Mouse (Mus musculus): ENCODE results near the gene Mindy4. TPM values are rescaled to one million over a fixed set of nuclear protein-coding genes. Genes with fewer than 3 reads are reported as not detected.

Gene Mindy4
- total RNA-seq, 1 experiment: 3.0 TPM

GRCm38 (mm10) chr6:55323908-55324634 lies 120.9 kb downstream of the Mindy4 start:
- no peaks in the 10 kb centered on the region for H3K36me3 ChIP-seq (ENCODE audit: control insufficient read depth, insufficient read depth, low read length, poor library complexity, severe bottlenecking)
- TF ChIP-seq ZC3H11A (IDR thresholded peaks at IDR 0.05; ENCODE audit: borderline replicate concordance, low read depth, low read length): no peak
- TF ChIP-seq HCFC1 (IDR thresholded peaks at IDR 0.05; ENCODE audit: borderline replicate concordance, insufficient read depth, low read length): no peak
- no peak for TF ChIP-seq CHD2 (IDR thresholded peaks at IDR 0.05; ENCODE audit: low read depth, low read length)
- H3K9me3 ChIP-seq (ENCODE audit: control insufficient read depth, insufficient read depth, low read depth, low read length): no peaks in the 10 kb centered on the region
- H3K4me3 ChIP-seq (ENCODE audit: insufficient read depth in 1 of 2, low read depth in 1 of 2, low read length in 2 of 2, poor library complexity in 1 of 2, severe bottlenecking in 1 of 2): no peak overlapping the region
- no peak overlapping the region for H3K9ac ChIP-seq (ENCODE audit: insufficient read depth, low read depth, low read length, poor library complexity, severe bottlenecking)
- H3K4me1 ChIP-seq (ENCODE audit: control insufficient read depth in 2 of 2, insufficient read depth in 2 of 2, low read length in 2 of 2, poor library complexity in 1 of 2): no peaks in the 10 kb centered on the region
- in situ Hi-C loops (cut with MboI; ENCODE audit: low sequenced_read_pairs in 2 of 2, unreplicated experiment in 2 of 2): no loop called here
- H3K27ac ChIP-seq (ENCODE audit: insufficient read depth, low read depth, low read length, poor library complexity, severe bottlenecking): no peak overlapping the region
- DNase-seq (ENCODE audit: low read depth, low spot score): no peak

DNA sequence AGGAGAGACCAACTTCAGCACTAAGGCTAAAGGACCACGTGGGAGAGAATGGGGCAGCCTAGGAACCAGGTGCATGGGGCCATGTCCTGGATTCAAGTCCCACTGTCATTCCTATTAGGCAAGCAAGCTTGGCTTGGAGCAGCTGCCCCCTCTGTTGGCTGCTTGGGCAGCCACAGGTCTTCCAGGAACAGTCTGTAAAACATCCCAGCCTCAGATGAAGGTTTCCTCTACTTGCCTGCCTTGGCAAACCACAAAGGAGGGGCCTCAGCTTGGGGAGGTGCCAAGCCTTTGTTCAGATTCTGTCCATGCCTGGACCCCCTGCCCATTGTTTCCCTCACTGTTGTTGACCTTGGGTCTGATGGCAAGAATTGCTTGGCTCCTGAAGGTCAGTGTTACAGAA lies 121.6 kb downstream of the Mindy4 start:
- Histone ChIP-seq H3K27ac (ENCODE audit: insufficient read depth, low read depth, low read length, poor library complexity, severe bottlenecking) (no peak overlapping the region), H3K4me1 (ENCODE audit: control insufficient read depth in 2 of 2, insufficient read depth in 2 of 2, low read length in 2 of 2, poor library complexity in 1 of 2) (no peaks in the 10 kb centered on the region), H3K9ac (ENCODE audit: insufficient read depth, low read depth, low read length, poor library complexity, severe bottlenecking) (no peak overlapping the region), H3K9me3 (ENCODE audit: control insufficient read depth, insufficient read depth, low read depth, low read length) (no peaks in the 10 kb centered on the region), H3K36me3 (ENCODE audit: control insufficient read depth, insufficient read depth, low read length, poor library complexity, severe bottlenecking) (no peaks in the 10 kb centered on the region), H3K4me3 (ENCODE audit: insufficient read depth in 1 of 2, low read depth in 1 of 2, low read length in 2 of 2, poor library complexity in 1 of 2, severe bottlenecking in 1 of 2) (no peak overlapping the region)
- in situ Hi-C loops (cut with MboI; ENCODE audit: low sequenced_read_pairs in 2 of 2, unreplicated experiment in 2 of 2): no loop called here
- DNase-seq (ENCODE audit: low read depth, low spot score): no peak
- TF ChIP-seq HCFC1 (IDR thresholded peaks at IDR 0.05; ENCODE audit: borderline replicate concordance, insufficient read depth, low read length): no peak
- no peak for TF ChIP-seq MAFK (IDR thresholded peaks at IDR 0.05; ENCODE audit: insufficient read depth, low read depth, low read length)
- TF ChIP-seq ZC3H11A (IDR thresholded peaks at IDR 0.05; ENCODE audit: borderline replicate concordance, low read depth, low read length): no peak
- no peak for TF ChIP-seq CHD2 (IDR thresholded peaks at IDR 0.05; ENCODE audit: low read depth, low read length)
- TF ChIP-seq ZNF384 (IDR thresholded peaks at IDR 0.05; ENCODE audit: low read depth, low read length): no peak

DNA sequence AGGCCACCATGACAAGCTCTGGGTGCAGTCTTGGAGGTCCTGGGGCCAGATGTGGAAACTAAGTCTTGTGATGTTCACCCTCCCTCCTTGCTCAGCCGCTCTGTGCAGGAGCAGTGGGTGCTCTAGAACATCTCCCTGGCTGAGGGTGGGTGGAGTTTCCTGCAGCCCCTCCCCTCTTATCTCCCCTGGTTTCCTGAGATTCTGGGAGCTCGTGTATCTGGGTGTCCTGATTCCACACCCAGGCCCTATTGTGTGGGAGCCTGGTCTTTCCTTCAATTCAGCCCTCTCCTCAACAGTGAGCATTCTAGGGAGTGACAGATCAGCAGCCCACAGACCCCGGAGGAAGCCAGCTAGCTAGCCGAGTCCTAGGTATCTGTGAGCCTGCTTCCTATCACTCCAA lies 123.1 kb downstream of the Mindy4 start:
- Histone ChIP-seq H3K9ac (ENCODE audit: insufficient read depth, low read depth, low read length, poor library complexity, severe bottlenecking) (no peak overlapping the region), H3K27ac (ENCODE audit: insufficient read depth, low read depth, low read length, poor library complexity, severe bottlenecking) (no peak overlapping the region), H3K4me1 (ENCODE audit: control insufficient read depth in 2 of 2, insufficient read depth in 2 of 2, low read length in 2 of 2, poor library complexity in 1 of 2) (no peaks in the 10 kb centered on the region), H3K4me3 (ENCODE audit: insufficient read depth in 1 of 2, low read depth in 1 of 2, low read length in 2 of 2, poor library complexity in 1 of 2, severe bottlenecking in 1 of 2) (no peak overlapping the region), H3K36me3 (ENCODE audit: control insufficient read depth, insufficient read depth, low read length, poor library complexity, severe bottlenecking) (no peaks in the 10 kb centered on the region), H3K9me3 (ENCODE audit: control insufficient read depth, insufficient read depth, low read depth, low read length) (no peaks in the 10 kb centered on the region)
- in situ Hi-C loops (cut with MboI; ENCODE audit: low sequenced_read_pairs in 2 of 2, unreplicated experiment in 2 of 2): no loop called here
- DNase-seq (ENCODE audit: low read depth, low spot score): no peak
- TF ChIP-seq HCFC1 (IDR thresholded peaks at IDR 0.05; ENCODE audit: borderline replicate concordance, insufficient read depth, low read length) (no peak), CHD2 (IDR thresholded peaks at IDR 0.05; ENCODE audit: low read depth, low read length) (no peak)

DNA sequence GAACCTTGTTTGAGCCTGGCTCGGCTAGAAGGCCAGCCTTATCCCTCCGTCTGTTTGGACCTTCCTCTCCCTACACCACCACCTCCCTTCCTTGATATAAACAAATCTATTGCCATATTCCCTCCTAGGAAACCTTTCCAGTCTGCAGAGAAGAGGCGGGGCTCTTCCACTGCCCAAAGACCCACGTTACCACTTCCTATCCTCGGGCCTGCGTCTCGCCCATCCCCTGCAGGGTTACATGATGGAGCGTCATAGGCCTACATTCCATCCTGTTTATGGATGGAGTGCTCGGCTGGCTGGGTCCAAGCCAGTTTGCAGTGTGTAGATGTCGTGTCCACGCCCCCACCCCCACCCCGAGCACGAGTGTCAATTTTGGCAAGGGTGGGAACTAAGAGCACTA lies 124.1 kb downstream of the Mindy4 start:
- Histone ChIP-seq H3K36me3 (ENCODE audit: control insufficient read depth, insufficient read depth, low read length, poor library complexity, severe bottlenecking) (no peaks in the 10 kb centered on the region), H3K27ac (ENCODE audit: insufficient read depth, low read depth, low read length, poor library complexity, severe bottlenecking) (no peak overlapping the region), H3K9me3 (ENCODE audit: control insufficient read depth, insufficient read depth, low read depth, low read length) (no peaks in the 10 kb centered on the region), H3K4me1 (ENCODE audit: control insufficient read depth in 2 of 2, insufficient read depth in 2 of 2, low read length in 2 of 2, poor library complexity in 1 of 2) (no peaks in the 10 kb centered on the region), H3K9ac (ENCODE audit: insufficient read depth, low read depth, low read length, poor library complexity, severe bottlenecking) (no peak overlapping the region), H3K4me3 (ENCODE audit: insufficient read depth in 1 of 2, low read depth in 1 of 2, low read length in 2 of 2, poor library complexity in 1 of 2, severe bottlenecking in 1 of 2) (no peak overlapping the region)
- no peak for DNase-seq (ENCODE audit: low read depth, low spot score)
- no peak for TF ChIP-seq MAFK (IDR thresholded peaks at IDR 0.05; ENCODE audit: insufficient read depth, low read depth, low read length)
- TF ChIP-seq CHD2 (IDR thresholded peaks at IDR 0.05; ENCODE audit: low read depth, low read length): no peak
- no peak for TF ChIP-seq HCFC1 (IDR thresholded peaks at IDR 0.05; ENCODE audit: borderline replicate concordance, insufficient read depth, low read length)
- TF ChIP-seq ZC3H11A (IDR thresholded peaks at IDR 0.05; ENCODE audit: borderline replicate concordance, low read depth, low read length): no peak
- no peak for TF ChIP-seq ZNF384 (IDR thresholded peaks at IDR 0.05; ENCODE audit: low read depth, low read length)
- in situ Hi-C loops (cut with MboI; ENCODE audit: low sequenced_read_pairs in 2 of 2, unreplicated experiment in 2 of 2): no loop called here

GRCm38 (mm10) chr6:55328179-55328578 lies 125.0 kb downstream of the Mindy4 start:
- no peak for TF ChIP-seq ZC3H11A (IDR thresholded peaks at IDR 0.05; ENCODE audit: borderline replicate concordance, low read depth, low read length)
- TF ChIP-seq CHD2 (IDR thresholded peaks at IDR 0.05; ENCODE audit: low read depth, low read length): no peak
- TF ChIP-seq HCFC1 (IDR thresholded peaks at IDR 0.05; ENCODE audit: borderline replicate concordance, insufficient read depth, low read length): no peak
- no peak for TF ChIP-seq ZNF384 (IDR thresholded peaks at IDR 0.05; ENCODE audit: low read depth, low read length)
- no peak for TF ChIP-seq MAFK (IDR thresholded peaks at IDR 0.05; ENCODE audit: insufficient read depth, low read depth, low read length)
- in situ Hi-C loops (cut with MboI; ENCODE audit: low sequenced_read_pairs in 2 of 2, unreplicated experiment in 2 of 2): no loop called here
- no peak overlapping the region for H3K9ac ChIP-seq (ENCODE audit: insufficient read depth, low read depth, low read length, poor library complexity, severe bottlenecking)
- no peaks in the 10 kb centered on the region for H3K9me3 ChIP-seq (ENCODE audit: control insufficient read depth, insufficient read depth, low read depth, low read length)
- no peak overlapping the region for H3K27ac ChIP-seq (ENCODE audit: insufficient read depth, low read depth, low read length, poor library complexity, severe bottlenecking)
- no peak for DNase-seq (ENCODE audit: low read depth, low spot score)
- no peak overlapping the region for H3K4me3 ChIP-seq (ENCODE audit: insufficient read depth in 1 of 2, low read depth in 1 of 2, low read length in 2 of 2, poor library complexity in 1 of 2, severe bottlenecking in 1 of 2)
- no peaks in the 10 kb centered on the region for H3K36me3 ChIP-seq (ENCODE audit: control insufficient read depth, insufficient read depth, low read length, poor library complexity, severe bottlenecking)
- H3K4me1 ChIP-seq (ENCODE audit: control insufficient read depth in 2 of 2, insufficient read depth in 2 of 2, low read length in 2 of 2, poor library complexity in 1 of 2): no peaks in the 10 kb centered on the region
